Mouse (Mus musculus) adrenal gland, postnatal 36 days (tissue): Measurements from ENCODE around the gene Rtf2. TPM values are rescaled to one million over a fixed set of nuclear protein-coding genes. Genes with fewer than 3 reads are reported as not detected.

Experiments
- DNase-seq, 2 experiments: peaks; one replicate each; pipeline ENCODE4 v3.0.0; 2021; ENCODE audit warnings: mixed read lengths in 1 of 2
- long read RNA-seq, 2 experiments: library from polyadenylated mRNA; stranded (forward); transcript quantifications; one replicate each; pipeline ENCODE4 v2.0.0; 2021; ENCODE audit warnings: borderline sequencing depth in 2 of 2
- total RNA-seq, 2 experiments: library from RNA; stranded (reverse); gene quantifications; 2 replicates each; pipeline ENCODE4 v1.2.3; 2021

The Rtf2 gene
- total RNA-seq, result 10 to 100 TPM; 76.2 to 86.3 TPM
- long read RNA-seq, experiment 1, transcript Rtf2-201 (9 exons, 2,173 nt), result major isoform, 153 of 174 reads
- long read RNA-seq, experiment 1, partial matches to known transcripts, result 8 of 174 reads
- long read RNA-seq, experiment 1, other reads (novel, unspliced or antisense), result 12 of 174 reads
- long read RNA-seq, experiment 2, transcript Rtf2-201 (9 exons, 2,173 nt), result major isoform, 57 of 66 reads
- long read RNA-seq, experiment 2, partial matches to known transcripts, result 1 of 66 reads
- long read RNA-seq, experiment 2, other reads (novel, unspliced or antisense), result 8 of 66 reads

GRCm38 (mm10) chr2:172439843-172440639, at the start of gene Rtf2:
Gene Rtf2 (plus strand): TSS chr2:172440556.
- peak; percentile 98 to 99 for DNase-seq

GRCm38 (mm10) chr2:172392041-172392521, 48.3 kb upstream of the Rtf2 start:
- no peak for DNase-seq

- DNase-seq, result peak in 1 of 2 experiments; percentile 42
Measured at GRCm38 (mm10) chr2:172393391-172394051, 46.8 kb upstream of the Rtf2 start, which contains the start of gene Cass4. Gene Cass4 (plus strand): TSS chr2:172393794.

GRCm38 (mm10) chr2:172394052-172394392, 46.3 kb upstream of the Rtf2 start:
- no peak for DNase-seq

GRCm38 (mm10) chr2:172394671-172395070, 45.7 kb upstream of the Rtf2 start:
- DNase-seq, result no peak

- DNase-seq, result no peak
Measured at GRCm38 (mm10) chr2:172395961-172396360, 44.4 kb upstream of the Rtf2 start.

- DNase-seq, result no peak
Measured at GRCm38 (mm10) chr2:172399901-172400300, 40.5 kb upstream of the Rtf2 start.

GRCm38 (mm10) chr2:172401116-172401825, 39.1 kb upstream of the Rtf2 start:
- no peak for DNase-seq

GRCm38 (mm10) chr2:172404239-172404638, 36.1 kb upstream of the Rtf2 start:
- DNase-seq, result no peak

GRCm38 (mm10) chr2:172405011-172405410, 35.3 kb upstream of the Rtf2 start:
- no peak for DNase-seq

GRCm38 (mm10) chr2:172406173-172406572, 34.2 kb upstream of the Rtf2 start:
- no peak for DNase-seq

- no peak for DNase-seq
Measured at GRCm38 (mm10) chr2:172407499-172407898, 32.9 kb upstream of the Rtf2 start.

GRCm38 (mm10) chr2:172410686-172411085, 29.7 kb upstream of the Rtf2 start:
- DNase-seq, result no peak

- no peak for DNase-seq
Measured at GRCm38 (mm10) chr2:172411091-172411490, 29.3 kb upstream of the Rtf2 start.

- no peak for DNase-seq
Measured at GRCm38 (mm10) chr2:172412454-172412853, 27.9 kb upstream of the Rtf2 start.

GRCm38 (mm10) chr2:172413273-172413672, 27.1 kb upstream of the Rtf2 start:
- DNase-seq, result no peak

- DNase-seq, result no peak
Measured at GRCm38 (mm10) chr2:172413894-172414293, 26.5 kb upstream of the Rtf2 start.

- DNase-seq, result no peak
Measured at GRCm38 (mm10) chr2:172416218-172416617, 24.1 kb upstream of the Rtf2 start.

- DNase-seq, result no peak
Measured at GRCm38 (mm10) chr2:172416876-172417275, 23.5 kb upstream of the Rtf2 start.

- no peak for DNase-seq
Measured at GRCm38 (mm10) chr2:172418208-172418607, 22.1 kb upstream of the Rtf2 start.

- DNase-seq, result peak; percentile 32 to 54
Measured at GRCm38 (mm10) chr2:172430609-172431008, 9.7 kb upstream of the Rtf2 start.

- DNase-seq, result no peak
Measured at GRCm38 (mm10) chr2:172433746-172434145, 6.6 kb upstream of the Rtf2 start.
